Mouse (Mus musculus) forebrain, embryonic 14.5 days (tissue): ENCODE data around the gene Ankzf1. TPM values are rescaled to one million over a fixed set of nuclear protein-coding genes. Genes with fewer than 3 reads are reported as not detected.

Source experiments
- ATAC-seq: fragments of 200-750 bp; cut with Nextera tagmentation; 2 replicates; pipeline ENCODE4 v1.8.0; 2017; ENCODE audit warnings: mild to moderate bottlenecking, moderate library complexity
- DNase-seq: peaks from one replicate; pipeline ENCODE4 v3.0.0-alpha.2; 2015; ENCODE audit warnings: low spot score
- H3K27ac ChIP-seq: fragments of 300-500 bp; sonication (generic); 2 replicates; pipeline ENCODE4 v1.5.1; 2014; ENCODE audit warnings: low read depth, mild to moderate bottlenecking, control low read depth, low read length, moderate library complexity
- H3K27me3 ChIP-seq: fragments of 300-500 bp; sonication (generic); replicated peaks from 2 replicates; pipeline ENCODE4 v1.6.1; 2014; ENCODE audit warnings: low read length, control low read depth, mixed read lengths; ENCODE audit not compliant: control insufficient read depth, insufficient read depth
- H3K36me3 ChIP-seq: fragments of 300-500 bp; sonication (generic); 2 replicates; pipeline ENCODE4 v1.6.1; 2014; ENCODE audit warnings: low read length, control low read depth; ENCODE audit not compliant: control insufficient read depth, insufficient read depth
- H3K4me1 ChIP-seq: fragments of 300-500 bp; sonication (generic); 2 replicates; pipeline ENCODE4 v1.6.1; 2014; ENCODE audit warnings: antibody characterized with exemption, low read length, control low read depth; ENCODE audit not compliant: control insufficient read depth, insufficient read depth
- H3K4me2 ChIP-seq: fragments of 300-500 bp; sonication (generic); 2 replicates; pipeline ENCODE4 v1.6.1; 2014; ENCODE audit warnings: mild to moderate bottlenecking, control low read depth, low read length
- H3K4me3 ChIP-seq: fragments of 300-500 bp; sonication (generic); 2 replicates; pipeline ENCODE4 v1.5.1; 2014; ENCODE audit warnings: low read depth, low read length, control low read depth
- H3K9ac ChIP-seq: fragments of 300-500 bp; sonication (generic); 2 replicates; pipeline ENCODE4 v1.6.1; 2014; ENCODE audit warnings: mild to moderate bottlenecking, low read length, control low read depth, moderate library complexity
- H3K9me3 ChIP-seq: fragments of 300-500 bp; sonication (generic); replicated peaks from 2 replicates; pipeline ENCODE4 v1.6.1; 2016; ENCODE audit warnings: low read length, control low read depth, mixed read lengths; ENCODE audit not compliant: control insufficient read depth
- WGBS: fragments of 180-500 bp; shearing (Covaris S2); extraction: QIAGEN DNeasy Blood & Tissue Kit; methylation state at CpG from one replicate; pipeline ENCODE4 v1.1.7; 2014; 5-methylcytosine and 5-hydroxymethylcytosine counted together
- polyA plus RNA-seq: library from polyadenylated mRNA; unstranded; fragments of >200 nt; fragmentation: Nextera tagmentation; extraction: Ambion mirVana; gene quantifications from 2 replicates; pipeline ENCODE4 v1.2.1, GENCODE M21; 2014

The Ankzf1 gene
- polyA plus RNA-seq, 1 experiment from 2014 or later, result 16.9 TPM

DNA sequence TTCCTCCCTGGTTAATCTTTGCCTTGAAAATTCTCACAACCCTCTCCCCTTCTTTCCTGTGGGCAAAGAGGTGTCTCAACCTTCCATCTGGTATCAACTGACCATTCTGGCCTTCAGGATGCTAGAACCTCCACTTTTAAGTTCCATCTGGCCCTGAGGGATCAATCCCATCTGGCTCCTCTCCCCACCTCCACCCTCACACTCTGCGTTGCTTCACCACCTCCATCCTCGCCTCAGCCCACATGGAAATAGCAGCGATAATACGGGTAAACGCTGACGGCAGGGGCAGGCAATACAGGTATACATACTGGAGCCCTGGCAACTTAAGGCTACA, 25.9 kb downstream of the Ankzf1 start:
- Histone ChIP-seq H3K4me1 (peaks cover 11% of the 10 kb centered on the region), H3K4me3 (peak overlapping the region; percentile 41; the same call in 1 of the 2 replicates), H3K27ac (peak overlapping the region; percentile 3; the same call in 1 of the 2 replicates), H3K4me2 (peak overlapping the region; percentile 96), H3K9ac (no peak overlapping the region), H3K36me3 (peaks cover 31% of the 10 kb centered on the region), H3K27me3 (peaks cover 33% of the 10 kb centered on the region), H3K9me3 (no peaks in the 10 kb centered on the region)
- ATAC-seq (peak; percentile 9; the same call in 1 of the 2 replicates), DNase-seq (no peak)
- WGBS, result 2% methylated on average over 6 of the region's 6 CpGs

DNA sequence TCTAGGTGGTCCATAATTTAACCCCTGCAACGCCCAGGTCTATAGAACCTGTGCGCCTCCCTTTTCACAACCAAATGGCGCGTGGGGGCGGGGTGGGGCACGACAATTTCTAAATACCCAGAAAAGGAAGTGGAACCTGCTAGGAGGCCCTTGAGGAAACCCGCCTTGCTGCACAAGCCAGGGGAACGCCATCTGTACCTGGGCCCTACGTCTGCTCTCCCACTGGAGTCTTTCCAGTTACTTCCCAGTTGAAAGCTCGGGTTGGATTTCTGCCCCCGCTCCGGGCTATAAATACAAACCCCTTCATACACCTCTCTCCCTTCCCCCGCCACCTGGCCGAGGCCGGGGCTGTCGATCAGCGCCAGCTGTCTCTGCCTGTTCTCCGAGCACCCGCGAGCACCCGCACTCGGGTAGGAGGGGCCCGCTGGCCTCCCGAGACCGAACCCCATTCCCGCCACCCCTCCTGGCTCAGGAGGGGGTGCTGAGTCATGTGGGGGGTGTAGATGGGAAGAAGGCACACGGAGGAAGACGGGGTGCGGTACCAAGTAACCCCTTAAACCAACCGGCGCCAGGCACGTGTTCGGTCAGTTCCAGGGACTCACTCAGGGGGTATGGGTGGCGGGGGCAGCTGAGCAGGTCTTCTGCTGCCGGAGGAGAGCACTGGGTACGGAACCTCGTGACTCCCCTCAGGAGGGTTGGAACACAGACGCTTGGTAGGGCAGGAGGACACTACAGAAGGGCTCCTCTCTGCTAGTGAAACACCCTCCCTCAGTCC, 26.5 kb downstream of the Ankzf1 start:
- H3K27me3 ChIP-seq, result peaks cover 33% of the 10 kb centered on the region
- H3K36me3 ChIP-seq, result peaks cover 25% of the 10 kb centered on the region
- peak; percentile 69 for DNase-seq
- H3K4me1 ChIP-seq, result peaks cover 11% of the 10 kb centered on the region
- peak overlapping the region; percentile 41 for H3K4me3 ChIP-seq
- peak overlapping the region; percentile 96 for H3K4me2 ChIP-seq
- 1% methylated on average over 38 of the region's 38 CpGs for WGBS
- peak; percentile 62 for ATAC-seq
- peak overlapping the region; percentile 3; the same call in 1 of the 2 replicates for H3K27ac ChIP-seq
- H3K9ac ChIP-seq, result peak overlapping the region; percentile 59
- no peaks in the 10 kb centered on the region for H3K9me3 ChIP-seq

DNA sequence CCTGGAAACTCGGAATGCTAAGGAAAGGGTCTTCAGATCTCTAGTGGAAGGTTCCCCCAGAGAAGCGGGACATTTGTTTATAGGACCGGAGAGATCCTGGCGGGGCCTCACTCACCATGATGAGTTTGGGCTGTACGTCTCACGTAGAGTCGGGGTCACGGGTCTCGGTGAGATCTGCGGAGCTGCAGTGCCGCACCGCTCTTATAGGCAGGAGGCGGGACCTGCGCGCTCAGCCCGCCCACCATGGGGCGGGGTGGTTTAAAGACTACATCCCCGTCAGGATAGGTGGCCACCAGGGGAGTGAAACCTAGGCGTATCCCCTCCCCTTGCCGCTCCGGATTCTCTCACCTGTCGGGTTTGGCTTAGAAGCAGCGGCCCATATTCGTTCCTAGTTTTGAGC, 27.1 kb downstream of the Ankzf1 start:
- peak; percentile 85 for ATAC-seq
- H3K9ac ChIP-seq, result peak overlapping the region; percentile 59
- no peak overlapping the region for H3K27ac ChIP-seq
- peak; percentile 75 for DNase-seq
- peak overlapping the region; percentile 41 for H3K4me3 ChIP-seq
- H3K36me3 ChIP-seq, result peaks cover 19% of the 10 kb centered on the region
- peaks cover 33% of the 10 kb centered on the region for H3K27me3 ChIP-seq
- under 1% methylated on average over 24 of the region's 24 CpGs for WGBS
- peak overlapping the region; percentile 96 for H3K4me2 ChIP-seq
- peaks cover 11% of the 10 kb centered on the region for H3K4me1 ChIP-seq
- H3K9me3 ChIP-seq, result no peaks in the 10 kb centered on the region

DNA sequence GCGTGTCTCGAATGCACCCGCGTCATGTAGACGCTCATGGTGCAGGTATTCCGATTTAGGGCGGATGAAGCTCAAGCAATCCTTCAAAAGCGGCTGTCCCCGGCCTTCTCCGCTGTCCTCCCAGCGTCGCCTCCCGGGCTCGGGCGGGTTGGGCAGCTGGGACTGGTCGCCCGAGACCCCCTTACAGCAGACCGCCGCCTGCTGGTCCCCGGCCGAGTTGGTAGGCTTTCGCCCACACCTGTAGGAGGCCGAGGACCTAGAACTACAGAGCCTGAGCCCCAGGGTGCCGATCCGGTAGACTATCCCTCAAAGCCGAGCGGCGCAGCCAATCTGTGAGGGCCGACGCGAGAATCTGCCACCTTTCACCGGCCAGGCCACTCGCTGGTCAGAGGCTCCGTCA, 27.6 kb downstream of the Ankzf1 start, which contains the start of gene Tuba4a:
TSS of gene Tuba4a (minus strand) at position 335 of the 400 bp plus-strand sequence.
- H3K4me2 ChIP-seq, result peak within 1 kb of the TSS; percentile 96
- H3K4me3 ChIP-seq, result peak within 1 kb of the TSS; percentile 41
- H3K9me3 ChIP-seq, result no peaks in the 10 kb centered on the region
- DNase-seq (peak; percentile 17), ATAC-seq (peak; percentile 54)
- WGBS, result 0% methylated on average over 34 of the region's 34 CpGs
- peaks cover 33% of the 10 kb centered on the region for H3K27me3 ChIP-seq
- H3K36me3 ChIP-seq, result peaks cover 14% of the 10 kb centered on the region
- peaks cover 11% of the 10 kb centered on the region for H3K4me1 ChIP-seq
- H3K9ac ChIP-seq, result peak within 1 kb of the TSS; percentile 59
- no peak within 1 kb of the TSS for H3K27ac ChIP-seq

DNA sequence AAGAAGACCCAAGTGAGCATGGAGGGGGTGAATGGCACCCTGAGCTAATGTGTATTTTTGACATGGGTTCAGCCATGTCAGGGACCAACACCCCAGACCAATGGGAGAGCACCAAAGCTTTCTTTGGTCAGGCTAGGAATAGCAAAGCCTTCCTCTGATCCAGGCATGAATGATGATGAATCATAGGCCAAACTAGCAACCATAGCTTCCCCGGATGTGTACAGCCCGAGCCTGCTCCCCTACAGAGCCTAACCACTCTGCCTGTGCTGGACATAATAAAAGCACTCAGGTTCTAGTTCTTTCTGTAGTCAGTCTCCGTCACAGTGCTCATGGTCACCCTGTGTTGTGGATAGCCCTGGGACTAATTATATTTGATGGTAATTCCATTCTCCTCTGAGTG, 29.6 kb downstream of the Ankzf1 start:
- no peak overlapping the region for H3K4me3 ChIP-seq
- ATAC-seq (no peak), DNase-seq (no peak)
- no peak overlapping the region for H3K27ac ChIP-seq
- no peak overlapping the region for H3K9ac ChIP-seq
- no peaks in the 10 kb centered on the region for H3K9me3 ChIP-seq
- no peak overlapping the region for H3K4me2 ChIP-seq
- no peaks in the 10 kb centered on the region for H3K36me3 ChIP-seq
- peaks cover 33% of the 10 kb centered on the region for H3K27me3 ChIP-seq
- H3K4me1 ChIP-seq, result peaks cover 11% of the 10 kb centered on the region
- 81% methylated on average over 3 of the region's 3 CpGs for WGBS

DNA sequence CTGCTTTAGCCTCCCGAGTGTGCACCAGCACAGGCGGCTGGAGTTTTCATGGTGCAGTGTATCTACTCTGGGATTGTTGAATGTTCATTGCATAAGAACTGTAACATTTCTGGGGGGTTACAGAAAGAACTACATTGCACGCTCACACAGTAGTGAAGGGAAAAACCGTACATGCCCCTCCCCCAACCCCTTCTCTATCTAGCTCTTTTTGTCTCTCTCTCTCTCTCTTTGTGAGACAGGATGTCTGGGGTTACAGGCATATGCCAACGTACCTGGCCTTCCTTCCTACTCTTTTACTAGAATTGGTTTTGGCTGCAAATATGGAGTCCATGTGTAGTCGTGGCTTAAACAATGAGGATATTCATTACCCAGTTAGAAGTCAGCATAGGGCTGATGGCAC, 31.0 kb downstream of the Ankzf1 start:
- H3K4me1 ChIP-seq, result peaks cover 11% of the 10 kb centered on the region
- peaks cover 28% of the 10 kb centered on the region for H3K27me3 ChIP-seq
- H3K27ac ChIP-seq, result no peak overlapping the region
- H3K36me3 ChIP-seq, result no peaks in the 10 kb centered on the region
- WGBS, result 80% methylated on average over 6 of the region's 6 CpGs
- no peak overlapping the region for H3K4me3 ChIP-seq
- no peaks in the 10 kb centered on the region for H3K9me3 ChIP-seq
- DNase-seq (no peak), ATAC-seq (no peak)
- no peak overlapping the region for H3K4me2 ChIP-seq
- H3K9ac ChIP-seq, result no peak overlapping the region

DNA sequence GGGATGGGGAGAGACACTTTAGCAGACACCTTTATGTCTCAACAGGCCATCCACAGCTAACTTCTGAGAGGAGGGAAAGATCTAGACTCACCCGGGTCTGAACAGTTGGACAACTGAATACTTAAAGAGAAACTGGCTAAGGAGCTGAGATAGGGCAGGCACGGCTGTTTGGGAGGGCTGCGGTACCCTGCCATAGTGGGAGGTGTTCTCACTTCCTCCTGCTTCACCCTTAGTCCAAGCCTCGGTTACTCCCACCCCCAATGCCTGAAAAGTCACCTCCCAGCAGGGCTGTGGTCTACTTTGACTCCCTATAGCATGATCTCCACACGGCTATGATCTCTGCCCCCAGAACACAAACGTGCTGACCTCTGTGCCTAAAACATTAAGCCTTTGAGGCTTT, 31.6 kb downstream of the Ankzf1 start:
- no peak overlapping the region for H3K4me3 ChIP-seq
- H3K9ac ChIP-seq, result no peak overlapping the region
- peaks cover 23% of the 10 kb centered on the region for H3K27me3 ChIP-seq
- H3K27ac ChIP-seq, result no peak overlapping the region
- H3K4me1 ChIP-seq, result peaks cover 6% of the 10 kb centered on the region
- no peaks in the 10 kb centered on the region for H3K36me3 ChIP-seq
- 74% methylated on average over 6 of the region's 6 CpGs for WGBS
- ATAC-seq (no peak), DNase-seq (no peak)
- H3K4me2 ChIP-seq, result no peak overlapping the region
- H3K9me3 ChIP-seq, result no peaks in the 10 kb centered on the region

DNA sequence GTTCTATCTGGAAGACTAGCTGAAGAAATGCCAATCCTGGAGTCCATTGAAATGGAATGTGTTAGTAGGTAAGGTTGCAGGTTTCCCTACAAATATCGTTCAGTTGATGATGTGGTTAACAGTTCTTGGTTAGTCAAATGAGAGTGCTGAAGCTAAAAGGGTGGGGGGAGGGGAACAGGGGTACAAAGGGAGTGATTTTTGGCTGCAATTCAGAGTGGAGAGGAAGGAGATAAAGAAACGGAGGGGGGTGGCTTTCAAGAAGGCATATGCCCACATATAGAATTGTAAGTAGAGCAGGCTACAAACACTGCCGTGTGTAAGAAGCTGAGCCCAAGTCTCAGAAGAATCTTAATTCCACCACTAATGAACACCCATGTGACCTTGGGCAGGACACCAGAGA, 33.5 kb downstream of the Ankzf1 start:
- no peak for DNase-seq
- H3K27me3 ChIP-seq, result peaks cover 9% of the 10 kb centered on the region
- no peaks in the 10 kb centered on the region for H3K4me1 ChIP-seq
- H3K4me3 ChIP-seq, result no peak overlapping the region
- H3K36me3 ChIP-seq, result no peaks in the 10 kb centered on the region
- no peak overlapping the region for H3K4me2 ChIP-seq
- no peaks in the 10 kb centered on the region for H3K9me3 ChIP-seq
- WGBS, result 49% methylated on average over 3 of the region's 3 CpGs
- no peak overlapping the region for H3K9ac ChIP-seq
- ATAC-seq, result no peak
- no peak overlapping the region for H3K27ac ChIP-seq

DNA sequence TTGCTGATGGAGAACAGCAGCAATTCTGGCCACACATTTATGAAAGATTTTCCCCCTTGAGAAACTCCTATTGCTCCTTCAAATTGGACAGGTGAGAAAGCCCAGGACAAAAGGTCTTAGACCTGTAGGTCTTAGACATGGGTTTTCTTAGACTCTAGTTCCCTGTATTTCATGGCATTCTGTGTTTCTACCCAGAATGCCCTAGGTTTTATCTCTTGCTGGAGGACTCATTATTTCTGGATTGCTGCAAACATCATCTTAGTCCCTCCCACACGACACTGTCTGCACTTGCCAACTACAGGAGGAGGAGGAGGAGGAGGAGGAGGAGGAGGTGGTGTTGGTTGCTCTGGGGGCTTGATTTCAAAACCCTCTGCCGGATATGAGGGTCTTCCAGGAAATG, 34.2 kb downstream of the Ankzf1 start:
- Histone ChIP-seq H3K27ac (no peak overlapping the region), H3K36me3 (no peaks in the 10 kb centered on the region), H3K9me3 (no peaks in the 10 kb centered on the region), H3K4me1 (no peaks in the 10 kb centered on the region), H3K4me2 (no peak overlapping the region), H3K9ac (no peak overlapping the region), H3K27me3 (0 out of 2 replicates have a peak, but pooled peaks cover 3% of the 10 kb centered on the region), H3K4me3 (no peak overlapping the region)
- ATAC-seq (no peak), DNase-seq (no peak)
- 57% methylated on average over 2 of the region's 2 CpGs for WGBS
